Mouse (Mus musculus) forelimb bud, embryonic 11.5 days (tissue): Measurements from ENCODE around the gene Mms19.

Experiments
- DNase-seq: peaks from one replicate; pipeline ENCODE4 v3.0.0-alpha.2; 2012; ENCODE audit warnings: low read depth, low spot score

Gene Mms19

GRCm38 (mm10) chr19:41998770-41999548 lies 18.0 kb upstream of the Mms19 start:
- DNase-seq: no peak

GRCm38 (mm10) chr19:41997090-41997489 lies 16.1 kb upstream of the Mms19 start:
- no peak for DNase-seq

DNA sequence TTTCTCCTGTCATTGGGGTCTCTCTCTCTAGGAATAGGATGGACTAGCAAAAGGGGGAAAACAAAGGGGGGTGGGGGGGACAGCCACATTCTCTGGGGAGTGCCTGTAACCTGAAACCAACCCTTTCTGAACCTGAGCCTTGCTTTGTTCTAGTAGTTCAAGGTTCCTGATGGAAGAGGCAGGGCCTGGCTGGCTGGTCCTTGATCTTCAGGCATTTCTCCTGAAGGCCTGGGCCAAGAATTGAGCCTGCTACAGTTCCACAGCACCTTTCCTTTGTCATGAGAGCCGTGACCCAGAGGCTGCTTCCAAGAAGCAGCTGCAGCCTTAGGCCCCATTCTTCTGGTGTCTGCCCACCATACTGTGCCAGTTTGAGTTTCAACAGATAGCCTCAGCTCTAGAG lies 14.5 kb upstream of the Mms19 start:
- DNase-seq: no peak

DNA sequence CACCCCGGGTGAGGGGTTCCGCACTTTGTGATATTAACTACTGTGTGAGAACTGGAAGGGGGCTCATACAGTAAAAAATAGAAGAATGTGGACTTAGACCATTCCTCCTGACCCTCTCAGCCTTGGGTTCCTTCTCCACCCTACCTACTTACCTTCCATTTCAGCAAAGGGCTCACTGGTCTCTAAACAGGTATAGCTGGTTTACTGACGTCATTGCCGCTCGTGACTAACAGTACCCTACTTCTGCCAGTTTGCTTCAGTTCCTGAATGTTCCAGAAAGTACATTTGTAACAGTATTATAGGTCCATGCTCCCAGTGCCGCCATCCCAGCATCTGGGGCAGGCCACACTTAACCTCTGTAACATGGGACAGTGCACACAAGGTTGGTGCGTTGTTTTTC lies 13.1 kb upstream of the Mms19 start:
- DNase-seq: no peak

GRCm38 (mm10) chr19:41993484-41993883 lies 12.5 kb upstream of the Mms19 start:
- no peak for DNase-seq

DNA sequence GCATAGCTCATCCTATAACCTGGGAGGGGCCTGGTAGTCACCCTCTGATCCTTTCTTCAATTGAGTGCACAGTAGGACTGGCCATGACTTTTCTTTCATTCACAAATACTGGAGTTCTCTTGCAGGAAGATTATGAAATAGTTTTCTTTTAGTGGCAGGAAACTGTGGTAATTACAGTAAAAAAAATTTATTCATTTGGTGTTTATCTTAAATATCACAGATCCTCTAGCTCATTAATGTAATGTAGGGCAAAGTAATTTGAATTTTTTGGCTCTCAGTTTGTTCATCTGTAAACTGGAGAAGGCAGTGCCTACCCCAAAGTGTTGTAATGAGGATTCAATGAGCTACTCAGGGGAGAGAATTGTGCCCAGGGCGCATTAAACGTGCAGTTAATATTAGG lies 12.0 kb upstream of the Mms19 start:
- DNase-seq: no peak

DNA sequence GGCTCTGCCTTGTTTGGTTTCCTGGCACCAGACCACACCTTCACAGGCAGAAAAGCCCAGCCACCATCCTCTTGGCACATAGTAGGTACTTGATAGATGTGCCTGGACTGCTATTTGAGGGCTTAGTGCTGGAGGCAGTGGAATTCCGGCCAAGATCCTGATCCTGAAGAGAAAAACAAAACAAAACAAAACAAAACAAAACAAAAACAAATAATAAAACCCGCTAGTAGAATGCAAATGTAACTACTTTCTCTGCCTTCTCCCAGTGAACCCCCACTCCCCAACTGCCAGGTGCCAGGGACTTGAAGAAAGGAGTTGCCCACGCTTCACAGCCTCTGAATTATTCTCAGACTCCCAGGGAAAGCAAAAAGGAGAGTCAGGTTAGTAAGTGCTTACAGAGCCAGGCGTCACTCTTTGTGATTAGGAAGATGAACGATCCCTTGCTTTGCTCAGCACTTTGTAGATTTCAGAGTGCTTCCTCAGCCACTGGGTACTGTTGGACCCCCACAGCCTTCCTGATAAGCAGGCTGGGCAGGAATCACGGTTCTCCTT lies 11.0 kb upstream of the Mms19 start:
- DNase-seq: no peak

DNA sequence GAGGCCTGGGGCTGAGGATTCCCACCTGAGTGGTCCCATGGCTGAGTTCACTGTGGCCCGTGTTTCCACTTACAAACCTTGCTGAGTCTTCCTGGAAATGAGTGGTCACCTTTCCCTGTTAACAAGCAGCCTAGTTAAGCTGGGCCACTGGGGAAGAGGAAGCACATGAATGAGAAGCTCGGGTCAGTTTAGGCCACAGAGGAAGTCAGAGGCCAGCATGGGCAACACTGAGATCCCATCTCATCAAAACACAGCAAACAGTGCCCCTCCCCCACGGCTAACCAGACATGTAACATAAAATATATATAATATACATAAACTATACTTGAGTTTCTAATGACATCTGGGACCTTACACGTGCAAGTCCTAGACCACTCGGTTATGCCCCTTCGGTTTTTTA lies 8.9 kb upstream of the Mms19 start:
- DNase-seq: no peak

- no peak for DNase-seq
These were observed 6.2 kb upstream of the Mms19 start for GRCm38 (mm10) chr19:41987206-41987605.

DNA sequence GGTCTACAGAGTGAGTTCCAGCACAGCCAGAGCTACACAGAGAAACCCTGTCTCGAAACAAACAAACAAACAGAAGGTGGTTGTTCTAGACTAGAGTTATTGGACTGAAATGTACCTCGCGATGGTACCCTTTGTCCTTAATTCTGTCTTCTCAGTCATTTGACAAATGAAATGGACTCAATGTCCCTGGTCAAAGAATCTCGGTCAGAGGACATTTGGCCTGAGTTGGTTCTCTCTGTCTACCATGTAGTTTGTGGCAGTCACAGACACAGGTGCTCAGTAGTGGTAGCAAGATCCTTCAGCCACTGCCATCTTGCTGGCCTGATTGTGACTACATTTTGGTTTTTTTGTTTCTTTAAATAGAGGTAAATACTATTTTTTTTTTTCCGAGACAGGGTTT lies 5.0 kb upstream of the Mms19 start:
- DNase-seq: no peak

GRCm38 (mm10) chr19:41982791-41983150 lies 1.8 kb upstream of the Mms19 start:
- no peak for DNase-seq

DNA sequence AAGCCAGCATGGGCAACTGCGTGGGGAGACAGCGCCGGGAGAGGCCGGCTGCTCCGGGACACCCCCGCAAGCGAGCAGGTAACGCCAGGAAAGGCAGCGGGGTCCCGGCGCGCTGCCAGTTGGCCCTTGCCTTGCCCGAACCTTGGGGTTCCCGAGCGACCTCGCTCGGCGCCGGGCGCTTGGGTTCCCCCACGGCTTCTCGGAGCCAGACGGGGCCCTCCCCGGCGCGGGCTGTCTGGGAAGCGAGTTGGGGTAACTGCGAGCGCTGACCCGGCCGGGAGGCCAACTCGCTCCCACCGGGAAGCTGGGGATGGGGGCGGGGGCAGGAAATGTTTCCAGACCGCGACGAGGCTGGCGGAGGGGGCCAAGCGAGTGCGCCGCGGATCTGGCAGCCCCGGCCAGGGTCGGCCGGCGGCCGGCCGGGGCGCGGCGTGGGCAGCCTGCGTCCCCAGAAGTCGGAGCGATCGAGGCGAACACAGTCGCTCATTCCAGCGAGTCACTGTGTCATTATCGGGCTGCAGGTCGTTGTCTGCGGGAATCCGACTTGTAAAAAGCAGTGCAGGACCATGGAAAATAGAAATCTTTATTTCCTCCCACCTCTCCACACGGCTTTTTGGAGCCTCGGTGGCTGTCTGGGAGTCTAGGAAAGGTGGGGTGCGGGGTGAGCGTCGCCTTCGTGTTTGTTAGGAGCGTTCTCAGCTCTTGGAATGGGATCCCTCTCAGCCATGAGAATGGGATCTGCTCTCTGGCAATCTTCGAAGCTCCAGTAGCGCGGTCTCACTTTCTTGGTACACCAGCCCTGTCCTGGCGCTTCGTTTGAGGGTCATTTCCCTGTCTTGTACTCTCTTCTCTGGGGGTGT lies 1.2 kb upstream of the Mms19 start:
- no peak for DNase-seq

DNA sequence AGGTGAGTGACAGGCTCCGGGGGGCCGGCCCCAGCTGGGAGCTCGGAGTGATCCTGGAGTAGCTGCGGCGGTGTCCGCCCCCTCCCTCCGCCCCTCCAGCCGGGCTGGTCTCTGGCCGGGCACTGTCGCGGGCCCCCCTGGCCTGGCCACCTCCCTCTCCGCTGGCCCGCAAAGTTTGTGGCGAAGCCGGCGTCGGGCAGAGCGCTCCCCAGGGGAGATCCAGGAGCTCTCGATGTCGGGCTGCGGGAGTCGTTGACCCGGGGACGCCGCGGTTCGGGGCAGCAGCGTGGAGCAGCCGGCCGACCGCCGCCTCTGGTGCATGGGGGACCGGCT lies 604 bp upstream of the Mms19 start, which contains the start of gene Ubtd1:
Gene Ubtd1, plus strand, starts transcription at position 169 of the 333 bp plus-strand sequence.
- no peak for DNase-seq

GRCm38 (mm10) chr19:41980422-41980818 lies 537 bp downstream of the Mms19 start:
- DNase-seq: peak; percentile 61

DNA sequence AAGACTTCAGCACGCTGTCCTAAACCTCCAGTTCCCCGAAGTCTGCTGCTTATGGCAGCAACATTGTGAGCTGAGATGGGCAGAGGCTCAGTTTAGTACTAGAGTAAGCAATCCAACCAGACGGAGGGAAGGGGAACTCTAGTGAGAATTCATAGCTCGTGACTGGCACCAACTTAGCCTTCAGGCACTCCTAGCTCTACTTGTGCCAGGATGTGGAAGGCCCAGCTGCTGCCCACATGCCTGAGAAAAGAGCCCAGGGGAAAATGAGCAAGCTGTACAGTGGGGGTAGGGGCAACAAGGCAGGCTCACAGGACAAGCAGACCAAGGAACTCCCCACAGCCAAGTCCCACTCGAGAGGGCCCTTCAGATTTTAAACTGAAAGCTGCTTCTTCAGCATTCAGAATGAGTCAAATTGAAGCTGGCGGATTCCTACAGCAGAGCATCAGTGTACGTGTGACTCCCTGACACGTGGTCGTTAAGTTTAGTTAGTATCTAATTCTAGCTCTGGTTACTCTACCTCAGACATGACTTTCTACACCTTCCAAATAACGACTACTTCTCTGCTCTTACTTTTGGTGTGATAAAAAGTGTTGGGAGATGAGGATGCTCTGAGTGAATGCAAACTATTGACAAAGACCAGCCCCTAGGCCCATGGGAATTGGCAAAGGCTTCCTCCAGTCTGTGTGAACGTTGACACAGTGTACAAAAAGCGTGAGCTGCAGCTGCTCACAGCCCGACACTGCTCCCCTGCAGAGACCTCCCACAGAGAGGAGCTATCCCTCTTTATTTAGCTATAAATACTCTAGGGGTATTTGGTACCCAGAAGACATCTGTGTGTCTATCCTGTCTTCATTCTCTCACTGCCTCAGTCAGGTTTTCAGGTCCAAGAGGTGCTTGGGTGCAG lies 6.8 kb downstream of the Mms19 start:
- DNase-seq: no peak

- DNase-seq: no peak
These were observed 11.3 kb downstream of the Mms19 start for GRCm38 (mm10) chr19:41969618-41970017.

- no peak for DNase-seq
These were observed 27.4 kb downstream of the Mms19 start for GRCm38 (mm10) chr19:41953574-41953973.

DNA sequence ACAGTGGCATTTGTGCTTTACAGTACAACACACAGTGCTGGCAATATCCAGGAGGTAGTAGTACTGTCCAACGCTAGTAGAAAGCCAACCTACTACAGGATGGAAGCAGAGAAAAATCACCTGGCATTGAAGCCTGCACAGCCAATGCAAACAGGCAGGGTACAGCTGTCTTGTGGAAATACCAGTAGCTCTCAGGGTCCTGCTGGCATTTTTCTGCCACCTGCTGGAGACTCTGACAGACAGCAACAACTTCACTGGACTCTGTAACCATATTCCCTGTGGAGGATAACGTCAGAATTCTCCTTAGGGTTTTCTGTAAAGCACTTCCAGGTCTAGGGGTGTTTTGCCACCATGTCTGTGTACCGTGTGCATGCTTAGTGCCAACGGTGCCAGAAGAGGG lies 28.7 kb downstream of the Mms19 start:
- DNase-seq: no peak

DNA sequence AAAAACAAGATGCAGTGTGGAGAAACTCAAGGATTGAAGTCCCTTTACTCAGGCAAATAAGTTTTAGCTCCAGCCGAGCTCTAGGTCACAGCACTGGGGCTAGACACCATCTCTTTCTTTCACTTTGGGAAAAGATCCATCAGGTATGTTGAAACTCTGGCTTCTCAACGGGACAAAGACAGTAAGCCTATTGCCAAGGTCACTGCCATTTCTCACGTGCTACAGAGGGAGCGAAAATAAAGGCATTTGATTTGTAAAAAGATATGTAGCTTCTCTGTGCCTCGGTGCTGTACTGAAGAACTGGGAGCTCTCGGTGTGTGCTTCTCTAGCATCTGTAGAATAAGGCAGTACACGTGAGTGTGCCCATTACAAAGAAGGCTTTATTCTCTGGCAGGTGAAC lies 37.1 kb downstream of the Mms19 start:
- DNase-seq: no peak

GRCm38 (mm10) chr19:41938539-41938938 lies 42.4 kb downstream of the Mms19 start:
- DNase-seq: no peak

- DNase-seq: no peak
These were observed 45.0 kb downstream of the Mms19 start for GRCm38 (mm10) chr19:41935921-41936320.

DNA sequence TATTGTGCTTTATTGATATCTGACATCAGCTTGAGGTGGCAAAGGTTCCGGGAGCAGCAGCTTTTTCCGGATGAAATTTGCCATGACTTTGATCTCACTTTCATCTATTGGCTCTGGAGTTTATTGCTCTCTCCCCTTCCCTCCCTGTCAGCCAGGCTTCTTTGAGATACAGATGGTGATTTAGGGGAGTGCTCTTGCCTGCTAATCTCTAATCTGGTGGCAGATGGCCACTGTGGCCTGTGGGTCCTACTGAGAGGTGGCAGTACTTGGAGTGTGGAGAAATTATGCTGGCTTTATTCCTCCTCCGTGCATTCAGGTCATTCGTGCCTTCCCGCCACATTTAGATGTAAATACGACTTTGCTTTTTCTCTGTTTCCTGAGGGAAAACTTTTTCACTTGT lies 46.8 kb downstream of the Mms19 start:
- no peak for DNase-seq
